Mouse (Mus musculus) intestine, postnatal 0 days (tissue): Measurements from ENCODE around the gene P3h1. TPM values are rescaled to one million over a fixed set of nuclear protein-coding genes. Genes with fewer than 3 reads are reported as not detected.

Experiments used
- ATAC-seq: fragments of 200-750 bp; cut with Nextera tagmentation; 2 replicates; pipeline ENCODE4 v1.8.0; 2017; ENCODE audit warnings: mild to moderate bottlenecking, moderate TSS enrichment, moderate library complexity
- H3K27ac ChIP-seq: fragments of 300-500 bp; sonication (generic); 2 replicates; pipeline ENCODE4 v1.5.1; 2014; ENCODE audit warnings: mild to moderate bottlenecking, low read depth, low read length, moderate library complexity
- H3K27me3 ChIP-seq: fragments of 300-500 bp; sonication (generic); replicated peaks from 2 replicates; pipeline ENCODE4 v1.6.1; 2014; ENCODE audit warnings: low read length, mixed read lengths; ENCODE audit not compliant: control insufficient read depth, insufficient read depth
- H3K36me3 ChIP-seq: fragments of 300-500 bp; sonication (generic); 2 replicates; pipeline ENCODE4 v1.6.1; 2014; ENCODE audit warnings: mild to moderate bottlenecking, moderate library complexity; ENCODE audit not compliant: control insufficient read depth, insufficient read depth
- H3K4me1 ChIP-seq: fragments of 300-500 bp; sonication (generic); replicated peaks from 2 replicates; pipeline ENCODE4 v1.6.1; 2014; ENCODE audit warnings: antibody characterized with exemption, low read length, mixed read lengths; ENCODE audit not compliant: control insufficient read depth, insufficient read depth
- H3K4me2 ChIP-seq: fragments of 300-500 bp; sonication (generic); replicated peaks from 2 replicates; pipeline ENCODE4 v1.6.1; 2014; ENCODE audit warnings: low read depth, mild to moderate bottlenecking, moderate library complexity
- H3K4me3 ChIP-seq: fragments of 300-500 bp; sonication (generic); 2 replicates; pipeline ENCODE4 v1.5.1; 2014; ENCODE audit warnings: low read depth, low read length
- H3K9ac ChIP-seq: fragments of 300-500 bp; sonication (generic); 2 replicates; pipeline ENCODE4 v1.6.1; 2014; ENCODE audit warnings: mild to moderate bottlenecking, low read depth, low read length
- H3K9me3 ChIP-seq: fragments of 300-500 bp; sonication (generic); 2 replicates; pipeline ENCODE4 v1.6.1; 2016; ENCODE audit warnings: mixed run types; ENCODE audit not compliant: control insufficient read depth
- CTCF ChIP-seq: sonication (generic); IDR thresholded peaks from 2 replicates; pipeline ENCODE4 v1.5.1; 2016; ENCODE audit warnings: low read depth, mild to moderate bottlenecking, control low read depth, antibody characterized with exemption, moderate library complexity
- WGBS: fragments of 180-500 bp; shearing (Covaris S2); extraction: QIAGEN DNeasy Blood & Tissue Kit; methylation state at CpG from one replicate; pipeline ENCODE4 v1.1.7; 2014; 5-methylcytosine and 5-hydroxymethylcytosine counted together
- polyA plus RNA-seq: library from polyadenylated mRNA; unstranded; fragments of >200 nt; fragmentation: Nextera tagmentation; extraction: Ambion mirVana; gene quantifications from 2 replicates; pipeline ENCODE4 v1.2.1, GENCODE M21; 2015

P3h1 gene
- polyA plus RNA-seq, 1 experiment from 2014 or later = 12.2 TPM

DNA sequence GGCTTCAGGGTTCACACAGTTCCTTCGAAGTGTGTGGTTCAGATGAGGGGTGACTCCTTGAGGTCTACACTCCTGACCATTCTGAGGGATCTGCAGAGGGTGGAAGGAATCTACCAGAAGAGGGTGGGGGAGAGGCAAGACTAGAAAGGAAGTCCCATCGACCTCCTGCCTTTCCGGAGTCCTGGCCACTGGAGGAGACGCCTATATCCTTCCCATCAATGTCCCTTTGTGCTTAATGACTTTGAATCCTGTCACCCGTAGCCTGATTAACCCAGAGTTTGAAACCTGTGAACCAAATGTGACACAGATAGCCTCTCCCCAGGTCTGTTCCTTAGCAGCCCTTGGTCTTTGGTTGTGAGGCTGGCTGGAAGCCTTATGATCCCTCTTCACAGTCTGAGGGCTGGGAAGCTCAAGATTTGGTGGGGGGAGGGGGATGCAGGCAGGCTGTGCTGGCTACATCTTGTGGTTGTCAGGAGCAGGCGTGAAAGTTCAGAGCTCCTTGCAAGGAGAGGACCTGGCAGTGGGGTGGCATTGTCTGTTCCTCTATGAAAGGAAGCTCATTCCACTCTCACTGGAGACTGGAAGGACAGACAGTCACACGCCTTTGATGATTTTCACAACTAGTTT is 28.5 kb downstream of the P3h1 start:
- Histone ChIP-seq H3K36me3 (no peaks in the 10 kb centered on the region), H3K4me2 (no peak overlapping the region), H3K27ac (peak overlapping the region; percentile 61), H3K9me3 (no peaks in the 10 kb centered on the region), H3K4me1 (0 out of 2 replicates have a peak, but pooled peaks cover 2% of the 10 kb centered on the region), H3K9ac (no peak overlapping the region), H3K4me3 (no peak overlapping the region), H3K27me3 (no peaks in the 10 kb centered on the region)
- WGBS = 61% methylated on average over 7 of the region's 7 CpGs
- ATAC-seq = peak; percentile 23; the same call in 1 of the 2 replicates
- TF ChIP-seq CTCF = no peak

- no peaks in the 10 kb centered on the region for H3K27me3 ChIP-seq
- H3K9me3 ChIP-seq = no peaks in the 10 kb centered on the region
- H3K4me3 ChIP-seq = no peak overlapping the region
- H3K9ac ChIP-seq = no peak overlapping the region
- H3K4me1 ChIP-seq = 0 out of 2 replicates have a peak, but pooled peaks cover 2% of the 10 kb centered on the region
- WGBS = 87% methylated on average over 5 of the region's 5 CpGs
- H3K27ac ChIP-seq = no peak overlapping the region
- no peak overlapping the region for H3K4me2 ChIP-seq
- ATAC-seq = no peak
- no peaks in the 10 kb centered on the region for H3K36me3 ChIP-seq
- TF ChIP-seq CTCF = no peak
Measured at GRCm38 (mm10) chr4:119262483-119262882, 29.8 kb downstream of the P3h1 start.

DNA sequence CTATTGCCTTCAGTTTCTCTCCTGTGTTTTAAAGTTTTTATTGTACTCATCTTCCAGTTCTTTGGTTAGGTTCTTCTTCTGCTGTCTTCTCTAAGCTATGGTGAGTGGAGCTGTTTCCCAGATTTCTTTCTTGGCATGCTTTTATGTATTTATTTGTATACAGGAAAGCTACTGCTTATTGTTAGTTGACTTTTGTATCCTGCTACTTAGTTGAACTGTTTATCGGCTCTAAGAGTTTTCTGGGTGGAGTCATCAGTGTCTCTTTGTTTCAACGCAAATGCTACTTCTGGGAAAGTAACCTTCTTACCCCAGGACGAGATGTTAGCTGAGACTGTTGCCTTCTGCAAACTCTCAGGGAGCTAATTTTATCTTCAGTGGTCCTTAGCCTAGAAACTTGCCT is 30.7 kb downstream of the P3h1 start:
- H3K9me3 ChIP-seq = no peaks in the 10 kb centered on the region
- WGBS = 67% methylated on average over 3 of the region's 3 CpGs
- H3K4me2 ChIP-seq = no peak overlapping the region
- 0 out of 2 replicates have a peak, but pooled peaks cover under 1% of the 10 kb centered on the region for H3K4me1 ChIP-seq
- H3K27ac ChIP-seq = no peak overlapping the region
- H3K36me3 ChIP-seq = no peaks in the 10 kb centered on the region
- H3K4me3 ChIP-seq = no peak overlapping the region
- no peaks in the 10 kb centered on the region for H3K27me3 ChIP-seq
- H3K9ac ChIP-seq = no peak overlapping the region
- ATAC-seq = no peak
- TF ChIP-seq CTCF = no peak

- Histone ChIP-seq H3K27ac (no peak overlapping the region), H3K4me3 (no peak overlapping the region), H3K4me2 (no peak overlapping the region), H3K9ac (no peak overlapping the region), H3K36me3 (peaks cover 14% of the 10 kb centered on the region), H3K27me3 (no peaks in the 10 kb centered on the region), H3K4me1 (no peaks in the 10 kb centered on the region), H3K9me3 (no peaks in the 10 kb centered on the region)
- no peak for ATAC-seq
- 60% methylated on average over 13 of the region's 13 CpGs for WGBS
- TF ChIP-seq CTCF = no peak
Measured at GRCm38 (mm10) chr4:119266606-119267005, 33.9 kb downstream of the P3h1 start.

- Histone ChIP-seq H3K9me3 (no peaks in the 10 kb centered on the region), H3K27ac (peak overlapping the region; percentile 79), H3K4me1 (no peaks in the 10 kb centered on the region), H3K4me2 (no peak overlapping the region), H3K27me3 (no peaks in the 10 kb centered on the region), H3K4me3 (no peak overlapping the region), H3K9ac (no peak overlapping the region), H3K36me3 (peaks cover 76% of the 10 kb centered on the region)
- no peak for TF ChIP-seq CTCF
- peak; percentile 71 for ATAC-seq
- WGBS = 48% methylated on average over 1 of the region's 1 CpGs
Measured at GRCm38 (mm10) chr4:119274627-119275026, 41.9 kb downstream of the P3h1 start.

DNA sequence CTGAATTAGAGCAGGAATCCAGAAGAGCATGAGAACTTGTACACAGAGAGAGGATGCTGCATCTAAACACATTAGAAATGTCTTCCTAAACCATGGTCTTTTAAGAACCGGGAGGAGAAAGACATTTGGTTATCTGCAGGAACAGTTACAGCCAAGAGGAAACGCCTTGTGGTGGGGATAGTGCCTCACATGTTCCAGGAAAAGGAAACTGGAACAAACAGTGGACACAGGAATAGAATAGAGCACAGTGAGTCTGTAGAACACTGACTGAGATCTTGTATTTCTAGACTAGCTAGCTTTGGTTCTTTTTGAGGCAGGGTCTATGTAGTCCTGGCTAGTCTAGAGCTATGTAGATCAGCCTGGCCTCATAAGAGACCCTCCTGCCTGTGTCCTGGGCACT is 42.5 kb downstream of the P3h1 start:
- peak overlapping the region; percentile 79 for H3K27ac ChIP-seq
- 0 out of 2 replicates have a peak, but pooled peaks have one; percentile 22 for ATAC-seq
- WGBS = 56% methylated on average over 2 of the region's 2 CpGs

More for the DNA sequence above, 42.5 kb downstream of the P3h1 start:
- H3K27me3 ChIP-seq = no peaks in the 10 kb centered on the region
- no peak overlapping the region for H3K4me2 ChIP-seq
- no peak overlapping the region for H3K4me3 ChIP-seq
- no peak overlapping the region for H3K9ac ChIP-seq
- H3K9me3 ChIP-seq = no peaks in the 10 kb centered on the region
- no peak for TF ChIP-seq CTCF
- H3K36me3 ChIP-seq = peaks cover 75% of the 10 kb centered on the region
- H3K4me1 ChIP-seq = no peaks in the 10 kb centered on the region
